Mouse (Mus musculus) CH12.LX (cell line): ENCODE data around the gene Fam171a1. TPM values are rescaled to one million over a fixed set of nuclear protein-coding genes. Genes with fewer than 3 reads are reported as not detected.

Experiments used
- DNase-seq: peaks from one replicate; pipeline ENCODE4 v3.0.0-alpha.2; 2013; ENCODE audit errors: extremely low read depth
- H3K27ac ChIP-seq: 2 replicates; pipeline ENCODE4 v1.5.1; 2012; ENCODE audit warnings: low read depth, mild to moderate bottlenecking, control low read depth, moderate library complexity; ENCODE audit not compliant: insufficient read depth
- H3K27me3 ChIP-seq: replicated peaks from 2 replicates; pipeline ENCODE3; 2012; ENCODE audit warnings: inconsistent platforms
- H3K36me3 ChIP-seq, 2 experiments: replicated peaks in 1 of 2; 2 replicates each; pipeline versions ENCODE3 to v1.6.1; 2012; ENCODE audit warnings: inconsistent platforms in 1 of 2, low read length in 1 of 2, mild to moderate bottlenecking in 1 of 2, mixed read lengths in 1 of 2, moderate library complexity in 1 of 2; ENCODE audit not compliant: control insufficient read depth in 1 of 2, insufficient read depth in 1 of 2
- H3K4me1 ChIP-seq, 2 experiments: 2 replicates each; pipeline ENCODE4 v1.6.1; 2012; ENCODE audit warnings: inconsistent platforms in 1 of 2, moderate library complexity in 1 of 2; ENCODE audit not compliant: insufficient read depth in 2 of 2, control insufficient read depth in 1 of 2
- H3K4me2 ChIP-seq: 2 replicates; pipeline ENCODE4 v1.6.1; 2012; ENCODE audit warnings: low read depth, mild to moderate bottlenecking, control low read depth; ENCODE audit not compliant: poor library complexity, insufficient read depth, severe bottlenecking
- H3K4me3 ChIP-seq, 3 experiments: fragments of 150-350 bp in 1 of 3; sonication (generic) in 1 of 3; replicated peaks in 1 of 3; 2 replicates each; pipeline versions ENCODE3 to v1.5.1; 2011 to 2012; ENCODE audit warnings: low read depth in 2 of 3, low read length in 2 of 3, mild to moderate bottlenecking in 2 of 3, moderate library complexity in 2 of 3, control low read depth in 1 of 3, improper control_type of control experiment in 1 of 3, inconsistent platforms in 1 of 3, mixed read lengths in 1 of 3; ENCODE audit not compliant: poor library complexity in 1 of 3
- H3K79me2 ChIP-seq: replicated peaks from 2 replicates; pipeline ENCODE4 v1.6.1; 2012; ENCODE audit warnings: mild to moderate bottlenecking, moderate library complexity; ENCODE audit not compliant: control insufficient read depth, poor library complexity, insufficient read depth, severe bottlenecking; ENCODE audit errors: extremely low read depth
- H3K9ac ChIP-seq: 2 replicates; pipeline ENCODE4 v1.6.1; 2012; ENCODE audit warnings: low read depth, mild to moderate bottlenecking, control low read depth, moderate library complexity; ENCODE audit not compliant: insufficient read depth
- H3K9me3 ChIP-seq: replicated peaks from 2 replicates; pipeline ENCODE3; 2012; ENCODE audit warnings: low read length, inconsistent platforms, mixed read lengths
- CHD2 ChIP-seq: IDR thresholded peaks from 2 replicates; pipeline ENCODE4 v1.6.1; 2011; ENCODE audit warnings: low read length, improper control_type of control experiment
- CTCF ChIP-seq, 2 experiments: IDR thresholded peaks in 1 of 2; conservative IDR thresholded peaks in 1 of 2; 2 replicates each; pipeline ENCODE4 v1.5.1; 2011 to 2012; ENCODE audit warnings: low read depth in 2 of 2, low read length in 2 of 2, improper control_type of control experiment in 1 of 2, inconsistent platforms in 1 of 2, mild to moderate bottlenecking in 1 of 2, moderate library complexity in 1 of 2
- E2F4 ChIP-seq: IDR thresholded peaks from 2 replicates; pipeline ENCODE4 v1.6.1; 2011; ENCODE audit warnings: low read depth, low read length, improper control_type of control experiment; ENCODE audit not compliant: insufficient replicate concordance
- ELF1 ChIP-seq: IDR thresholded peaks from 2 replicates; pipeline ENCODE4 v1.6.1; 2014; ENCODE audit warnings: low read depth, mild to moderate bottlenecking, inconsistent platforms, low read length, improper control_type of control experiment
- GABPA ChIP-seq: IDR thresholded peaks from 2 replicates; pipeline ENCODE4 v1.6.1; 2012; ENCODE audit warnings: low read depth, low read length, improper control_type of control experiment, inconsistent platforms; ENCODE audit not compliant: insufficient replicate concordance
- JUN ChIP-seq: IDR thresholded peaks from 2 replicates; pipeline ENCODE4 v1.6.1; 2011; ENCODE audit warnings: low read depth, mild to moderate bottlenecking, low read length, improper control_type of control experiment, moderate library complexity; ENCODE audit not compliant: insufficient read depth
- KAT2A ChIP-seq: IDR thresholded peaks from 2 replicates; pipeline ENCODE4 v1.6.1; 2012; ENCODE audit warnings: low read length, improper control_type of control experiment, inconsistent platforms; ENCODE audit not compliant: insufficient replicate concordance
- MAX ChIP-seq: IDR thresholded peaks from 2 replicates; pipeline ENCODE4 v1.6.1; 2011; ENCODE audit warnings: low read length, improper control_type of control experiment
- MAZ ChIP-seq: IDR thresholded peaks from 2 replicates; pipeline ENCODE4 v1.6.1; 2012; ENCODE audit warnings: low read depth, mild to moderate bottlenecking, inconsistent platforms, low read length, improper control_type of control experiment, moderate library complexity
- MXI1 ChIP-seq: IDR thresholded peaks from 2 replicates; pipeline ENCODE4 v1.6.1; 2011; ENCODE audit warnings: mild to moderate bottlenecking, low read depth, low read length, improper control_type of control experiment
- MYC ChIP-seq: IDR thresholded peaks from 2 replicates; pipeline ENCODE4 v1.6.1; 2011; ENCODE audit warnings: low read depth, mild to moderate bottlenecking, improper control_type of control experiment, low read length
- NELFE ChIP-seq: IDR thresholded peaks from 2 replicates; pipeline ENCODE4 v1.6.1; 2011; ENCODE audit warnings: low read depth, low read length, improper control_type of control experiment
- NRF1 ChIP-seq: IDR thresholded peaks from 2 replicates; pipeline ENCODE4 v1.6.1; 2014; ENCODE audit warnings: low read depth, mild to moderate bottlenecking, inconsistent platforms, low read length, improper control_type of control experiment, moderate library complexity
- PAX5 ChIP-seq: IDR thresholded peaks from 2 replicates; pipeline ENCODE4 v1.6.1; 2012; ENCODE audit warnings: low read length, inconsistent platforms, mixed read lengths
- POLR2A ChIP-seq: IDR thresholded peaks from 2 replicates; pipeline ENCODE4 v1.6.1; 2011; ENCODE audit warnings: low read depth, mild to moderate bottlenecking, improper control_type of control experiment, low read length
- POLR2AphosphoS2 ChIP-seq: IDR thresholded peaks from 2 replicates; pipeline ENCODE4 v1.6.1; 2011; ENCODE audit warnings: low read depth, low read length, improper control_type of control experiment
- RCOR1 ChIP-seq: conservative IDR thresholded peaks from 2 replicates; pipeline ENCODE4 v1.6.1; 2012; ENCODE audit warnings: low read depth, mild to moderate bottlenecking, inconsistent platforms, low read length, improper control_type of control experiment
- SIN3A ChIP-seq: IDR thresholded peaks from 2 replicates; pipeline ENCODE4 v1.6.1; 2012; ENCODE audit warnings: low read length, improper control_type of control experiment, inconsistent platforms
- TBP ChIP-seq: conservative IDR thresholded peaks from 2 replicates; pipeline ENCODE4 v1.6.1; 2011; ENCODE audit warnings: low read depth, low read length, improper control_type of control experiment
- TCF12 ChIP-seq: IDR thresholded peaks from 2 replicates; pipeline ENCODE4 v1.6.1; 2014; ENCODE audit warnings: low read depth, mild to moderate bottlenecking, inconsistent platforms, low read length, improper control_type of control experiment
- USF2 ChIP-seq: conservative IDR thresholded peaks from 2 replicates; pipeline ENCODE4 v1.6.1; 2011; ENCODE audit warnings: low read depth, low read length, improper control_type of control experiment
- ZC3H11A ChIP-seq: IDR thresholded peaks from 2 replicates; pipeline ENCODE4 v1.6.1; 2012; ENCODE audit warnings: low read depth, mild to moderate bottlenecking, inconsistent platforms, low read length, improper control_type of control experiment
- ZKSCAN1 ChIP-seq: IDR thresholded peaks from 2 replicates; pipeline ENCODE4 v1.6.1; 2012; ENCODE audit warnings: low read depth, inconsistent platforms, low read length, improper control_type of control experiment, borderline replicate concordance
- ZMIZ1 ChIP-seq: IDR thresholded peaks from 2 replicates; pipeline ENCODE4 v1.6.1; 2012; ENCODE audit warnings: low read depth, mild to moderate bottlenecking, inconsistent platforms, low read length, improper control_type of control experiment
- dilution Hi-C: fragments of 300-500 bp; cut with MboI; formaldehyde crosslinking; loops from 2 replicates; pipeline ENCODE4 v1.14.3; 2020; ENCODE audit warnings: low sequenced_read_pairs; ENCODE audit not compliant: extremely low pct_unique_long_range_greater_than_20kb, extremely low pct_ligation_motif_present
- in situ Hi-C: fragments of 300-500 bp; cut with MboI; formaldehyde crosslinking; loops from 3 replicates; pipeline ENCODE4 v1.14.3; 2019; ENCODE audit warnings: low sequenced_read_pairs, low pct_ligation_motif_present, low pct_unique_long_range_greater_than_20kb, mixed read lengths
- polyA plus RNA-seq: library from polyadenylated mRNA; unstranded; fragments of >175 nt; gene quantifications from 2 replicates; pipeline ENCODE4 v1.2.1, GENCODE M21; 2012; ENCODE audit warnings: low read depth; ENCODE audit not compliant: insufficient read length
- total RNA-seq, 2 experiments: library from RNA; depleted of rRNA; stranded (reverse); fragments of 300-350 nt in 1 of 2; fragments of >200 nt in 1 of 2; gene quantifications; 2 replicates each; pipeline ENCODE4 v1.2.3; 2012 to 2014

Gene Fam171a1
- total and polyA plus RNA-seq, 3 experiments: 0.59 to 3.2 (median 1.8) TPM

DNA sequence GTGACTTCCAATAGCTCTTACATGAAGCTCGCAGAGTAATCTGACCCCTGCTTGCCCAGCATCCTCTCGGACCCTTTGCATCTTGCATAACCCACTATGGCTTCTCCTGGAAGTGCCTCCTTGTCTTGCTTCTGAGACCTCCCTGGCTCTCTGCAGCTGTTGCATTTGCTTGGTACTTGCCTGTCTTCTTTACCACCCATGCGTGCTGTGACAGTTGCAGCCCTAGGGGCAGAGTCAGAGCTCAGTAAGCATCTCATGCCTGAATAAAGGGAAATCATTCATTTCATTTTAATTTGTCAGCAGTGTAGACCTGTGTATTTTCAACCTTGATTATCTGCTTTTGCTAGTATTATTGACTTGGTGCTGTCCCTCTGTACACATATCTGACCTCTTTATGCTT is 62.7 kb downstream of the Fam171a1 start (continued):
- TF ChIP-seq KAT2A (no peak), POLR2AphosphoS2 (no peak), ELF1 (no peak)

DNA sequence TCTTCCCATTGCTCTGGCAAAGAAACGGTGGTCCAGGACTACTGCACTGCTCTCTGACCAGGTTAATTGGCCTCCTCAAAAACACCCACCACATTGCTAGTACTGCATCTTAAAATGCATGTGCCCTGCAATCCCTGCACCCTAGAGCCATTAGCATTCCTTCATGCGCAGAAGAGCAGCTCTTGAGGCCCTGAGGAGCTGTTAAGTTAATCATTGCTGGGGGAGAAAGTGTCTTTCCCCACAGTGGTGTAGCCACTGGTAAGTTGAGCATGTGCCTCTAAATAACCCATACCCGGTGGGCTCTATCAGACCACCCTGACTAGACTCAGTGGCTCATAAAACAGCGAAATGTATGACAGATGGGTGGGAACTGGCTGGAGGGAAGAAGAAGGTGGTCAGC is 66.5 kb downstream of the Fam171a1 start:
- H3K36me3 ChIP-seq: no peaks in the 10 kb centered on the region
- H3K4me1 ChIP-seq: no peaks in the 10 kb centered on the region
- H3K4me2 ChIP-seq: no peak overlapping the region
- dilution Hi-C loops (no loop called here), in situ Hi-C loops (no loop called here)
- no peaks in the 10 kb centered on the region for H3K27me3 ChIP-seq
- no peaks in the 10 kb centered on the region for H3K79me2 ChIP-seq
- TF ChIP-seq TCF12 (no peak), RCOR1 (no peak), SIN3A (no peak), CTCF (conservative IDR thresholded peaks at IDR 0.05 in 1 of 2, IDR thresholded peaks at IDR 0.05 in 1 of 2; ENCODE audit: low read depth in 2 of 2, low read length in 2 of 2) (no peak), JUN (no peak), KAT2A (no peak), MXI1 (no peak), E2F4 (no peak)
- no peak overlapping the region for H3K27ac ChIP-seq
- H3K4me3 ChIP-seq: no peak overlapping the region
- no peak for DNase-seq
- no peak overlapping the region for H3K9ac ChIP-seq
- H3K9me3 ChIP-seq: no peaks in the 10 kb centered on the region

- Histone ChIP-seq H3K4me2 (no peak overlapping the region), H3K4me3 (no peak overlapping the region), H3K27ac (no peak overlapping the region), H3K9me3 (no peaks in the 10 kb centered on the region), H3K9ac (no peak overlapping the region), H3K27me3 (no peaks in the 10 kb centered on the region), H3K4me1 (no peaks in the 10 kb centered on the region), H3K36me3 (no peaks in the 10 kb centered on the region), H3K79me2 (no peaks in the 10 kb centered on the region)
- in situ Hi-C loops: no loop called here
- DNase-seq: no peak
- TF ChIP-seq TBP: no peak
- no peak for TF ChIP-seq ZMIZ1
- TF ChIP-seq RCOR1: no peak
- TF ChIP-seq CHD2: no peak
- TF ChIP-seq TCF12: no peak
- no peak for TF ChIP-seq MXI1
- TF ChIP-seq USF2: no peak
- TF ChIP-seq MAX: no peak
- no peak for TF ChIP-seq ZC3H11A
- no peak for TF ChIP-seq KAT2A
- TF ChIP-seq POLR2AphosphoS2: no peak
- TF ChIP-seq ZKSCAN1: no peak
- TF ChIP-seq NELFE: no peak
- no peak for TF ChIP-seq GABPA
- no peak for TF ChIP-seq NRF1
- TF ChIP-seq POLR2A: no peak
- no peak for TF ChIP-seq MAZ
- no peak for TF ChIP-seq MYC
- TF ChIP-seq PAX5: no peak
- TF ChIP-seq ELF1: no peak
- dilution Hi-C loops: no loop called here
These were observed 69.6 kb downstream of the Fam171a1 start for GRCm38 (mm10) chr2:3183656-3184055.
